Comparison of ENCODE assay signal across 8 mouse cellular contexts in genomic region chr9:89705197-89705533, GRCm38 (mm10). TPM values are rescaled to one million over a fixed set of nuclear protein-coding genes. Genes with fewer than 3 reads are reported as not detected.
A peak's percentile ranks its signal among the peaks of the same experiment; 100 is the strongest.
DNase-seq lines count a peak whose midpoint lies in the region; ATAC-seq and TF ChIP-seq lines count a peak whose summit lies in the region.

No protein-coding gene starts in this region.

- no peak for TF ChIP-seq CTCF in gastrocnemius, adult 2 months (IDR thresholded peaks at IDR 0.05)
- TF ChIP-seq CTCF in E14TG2a.4 (conservative IDR thresholded peaks at IDR 0.05; ENCODE audit: low read length): no peak

- H3K9me3 ChIP-seq in E14TG2a.4 (ENCODE audit: low read length): no peaks in the 10 kb centered on the region
- no peaks in the 10 kb centered on the region for H3K9me3 ChIP-seq in megakaryocyte, embryonic 14.5 days

- no peaks in the 10 kb centered on the region for H3K36me3 ChIP-seq in E14TG2a.4 (ENCODE audit: insufficient read depth, low read length)
- H3K36me3 ChIP-seq in megakaryocyte, embryonic 14.5 days (replicated peaks; ENCODE audit: low read length): peaks cover 31% of the 10 kb centered on the region

- intact Hi-C loops in gastrocnemius, adult 2 months (cut with DNase I): no loop called here

- H3K4me3 ChIP-seq in gastrocnemius, adult 2 months: peak overlapping the region; percentile 82
- peak overlapping the region; percentile 82 for H3K4me3 ChIP-seq in E14TG2a.4 (replicated peaks; ENCODE audit: low read length)
- peak overlapping the region; percentile 97 for H3K4me3 ChIP-seq in megakaryocyte, embryonic 14.5 days (replicated peaks)

- peak overlapping the region; percentile 89 for H3K27ac ChIP-seq in gastrocnemius, adult 2 months

- no peak for DNase-seq in gastrocnemius, adult 2 months
- DNase-seq in gastrocnemius, adult 8-10 months (ENCODE audit: low spot score in 2 of 2): no peak
- no peak for DNase-seq in cerebellum, adult 9-10 months
- DNase-seq in thymus, adult 18-20 months: no peak
- DNase-seq in adipocyte (ENCODE audit: low spot score): no peak

- 0 out of 2 replicates have a peak, but pooled peaks have one; percentile 2 for ATAC-seq in granulocyte monocyte progenitor cell, adult 5-6 weeks (replicated peaks; ENCODE audit: poor library complexity, severe bottlenecking)

- peaks cover 32% of the 10 kb centered on the region for H3K27me3 ChIP-seq in E14TG2a.4 (ENCODE audit: insufficient read depth, low read length)
- H3K27me3 ChIP-seq in megakaryocyte, embryonic 14.5 days (replicated peaks): peaks cover 3% of the 10 kb centered on the region

- H3K4me1 ChIP-seq in E14TG2a.4 (replicated peaks; ENCODE audit: low read depth, low read length): peaks cover 10% of the 10 kb centered on the region; the same call in 1 of the 2 replicates
- peaks cover 37% of the 10 kb centered on the region for H3K4me1 ChIP-seq in megakaryocyte, embryonic 14.5 days

RNA-seq across cellular contexts. Expression of gene Tmed3, which starts 0.3 kb away (rescaled TPM):
- total RNA-seq in gastrocnemius, adult 2 months (2021): 10 to 100 TPM; 12.9 to 17.5 TPM
- 10 to 100 TPM; 11.8 to 14.8 (median 13.9) TPM for total RNA-seq in gastrocnemius, adult 8-10 months (2022)
- total RNA-seq in granulocyte monocyte progenitor cell, adult 5-6 weeks (2014; fragmentation: Nextera tagmentation): 304 and 307 TPM in 2 replicates
- total RNA-seq in granulocyte monocyte progenitor cell, adult 5-6 weeks (2017): 239 and 283 TPM in 2 replicates
- polyA plus RNA-seq in megakaryocyte, embryonic 14.5 days (2012; ENCODE audit: insufficient read depth, low replicate concordance): 51.8 and 64.5 TPM in 2 replicates

RNA-seq across cellular contexts. Expression of gene Ankrd34c, which starts 33.1 kb away (rescaled TPM):
- not detected for total RNA-seq in gastrocnemius, adult 2 months (2021)
- total RNA-seq in gastrocnemius, adult 8-10 months (2022): not detected
- total RNA-seq in granulocyte monocyte progenitor cell, adult 5-6 weeks (2014; fragmentation: Nextera tagmentation): not detected in 2 replicates
- not detected in 2 replicates for total RNA-seq in granulocyte monocyte progenitor cell, adult 5-6 weeks (2017)
- not detected in 2 replicates for polyA plus RNA-seq in megakaryocyte, embryonic 14.5 days (2012; ENCODE audit: insufficient read depth, low replicate concordance)

Comparison
In these comparisons a context has a peak if more than half of its experiments do, and no peak if none do; other contexts are left out.
1. RNA of gene Tmed3, which starts 0.3 kb away (total RNA-seq): 239 to 307 TPM in granulocyte monocyte progenitor cell, adult 5-6 weeks; 12.9 to 17.5 TPM in gastrocnemius, adult 2 months and 11.8 to 14.8 TPM in gastrocnemius, adult 8-10 months; every median in the first group is over 10 times any median in the second.
2. Peak in every context shown above with its lines, with median percentiles within 50 percentile points of each other: H3K4me3 ChIP-seq.